In genomic region chr14:56173396-56173795, GRCm38 (mm10) we compare ENCODE assay signal across 21 mouse cellular contexts. TPM values are rescaled to one million over a fixed set of nuclear protein-coding genes. Genes with fewer than 3 reads are reported as not detected.
A peak's percentile ranks its signal among the peaks of the same experiment; 100 is the strongest.
DNase-seq lines count a peak whose midpoint lies in the region.
"Had no signal": no experiment of that assay in that cellular context is flagged by ENCODE, and none has a peak within 500 bp of the region (broad histone marks: within the 10 kb centered on the region; RNA-seq: fewer than 3 reads in every experiment).

No protein-coding gene starts in this region.

- DNase-seq in cerebellum, adult 18-20 months, result peak; percentile 27 to 45
- DNase-seq in cerebellum, postnatal 36 days, result no peak
- peak; percentile 35 to 84 for DNase-seq in layer of hippocampus, adult 18-20 months (ENCODE audit: low spot score in 2 of 2)
- no peak for DNase-seq in layer of hippocampus, postnatal 10 days (ENCODE audit: low spot score in 2 of 2)
- DNase-seq in cerebellum, adult 9-11 months, result peak; percentile 57
- DNase-seq in layer of hippocampus, adult 9-11 months, result peak; percentile 78
- no peak for DNase-seq in right cerebral cortex, postnatal 14 days
- no peak for DNase-seq in spleen, postnatal 10 days (ENCODE audit: low spot score in 2 of 2)
- DNase-seq: adrenal gland, postnatal 14 days; gastrocnemius, postnatal 25 days; heart, adult 11 months; kidney, adult 8-10 months; kidney, postnatal 10 days; left cerebral cortex, postnatal 4 days; liver, postnatal 0 days; lung, postnatal 36 days; thymus, postnatal 4 days had no signal

RNA-seq across cellular contexts. Expression of gene Gzmn, which starts 1.0 kb away (rescaled TPM):
- not detected for total RNA-seq in layer of hippocampus, adult 18-20 months (2021)
- not detected for total RNA-seq in layer of hippocampus, postnatal 10 days (2021)
- total RNA-seq: adrenal gland, postnatal 14 days; gastrocnemius, adult 18-20 months; gastrocnemius, postnatal 25 days; heart, postnatal 25 days; left cerebral cortex, postnatal 4 days; megakaryocyte, adult 5-6 weeks; neutrophil, adult 5-6 weeks had no signal

RNA-seq across cellular contexts. Expression of gene Gzmg, which starts 14.0 kb away (rescaled TPM):
- not detected for total RNA-seq in layer of hippocampus, adult 18-20 months (2021)
- total RNA-seq in layer of hippocampus, postnatal 10 days (2021), result not detected
- total RNA-seq: adrenal gland, postnatal 14 days; gastrocnemius, adult 18-20 months; gastrocnemius, postnatal 25 days; heart, postnatal 25 days; left cerebral cortex, postnatal 4 days; megakaryocyte, adult 5-6 weeks; neutrophil, adult 5-6 weeks had no signal

RNA-seq across cellular contexts. Expression of gene Gzmf, which starts 37.8 kb away (rescaled TPM):
- total RNA-seq in layer of hippocampus, adult 18-20 months (2021), result not detected
- total RNA-seq in layer of hippocampus, postnatal 10 days (2021), result not detected
- total RNA-seq: adrenal gland, postnatal 14 days; gastrocnemius, adult 18-20 months; gastrocnemius, postnatal 25 days; heart, postnatal 25 days; left cerebral cortex, postnatal 4 days; megakaryocyte, adult 5-6 weeks; neutrophil, adult 5-6 weeks had no signal

RNA-seq across cellular contexts. Expression of gene Gzmd, which starts 41.0 kb away (rescaled TPM):
- total RNA-seq in layer of hippocampus, adult 18-20 months (2021), result not detected
- not detected for total RNA-seq in layer of hippocampus, postnatal 10 days (2021)
- total RNA-seq: adrenal gland, postnatal 14 days; gastrocnemius, adult 18-20 months; gastrocnemius, postnatal 25 days; heart, postnatal 25 days; left cerebral cortex, postnatal 4 days; megakaryocyte, adult 5-6 weeks; neutrophil, adult 5-6 weeks had no signal

RNA-seq across cellular contexts. Expression of gene Gzme, which starts 53.0 kb away (rescaled TPM):
- total RNA-seq in layer of hippocampus, adult 18-20 months (2021), result not detected
- not detected for total RNA-seq in layer of hippocampus, postnatal 10 days (2021)
- total RNA-seq: adrenal gland, postnatal 14 days; gastrocnemius, adult 18-20 months; gastrocnemius, postnatal 25 days; heart, postnatal 25 days; left cerebral cortex, postnatal 4 days; megakaryocyte, adult 5-6 weeks; neutrophil, adult 5-6 weeks had no signal

Comparison
In these comparisons a context has a peak if more than half of its experiments do, and no peak if none do; other contexts are left out.
1. DNase-seq: peak in cerebellum, adult 18-20 months (2 of 2), layer of hippocampus, adult 18-20 months (2 of 2), cerebellum, adult 9-11 months (single experiment) and layer of hippocampus, adult 9-11 months (single experiment); none in cerebellum, postnatal 36 days (0 of 2), layer of hippocampus, postnatal 10 days (0 of 2), right cerebral cortex, postnatal 14 days (single experiment) and spleen, postnatal 10 days (0 of 2).